Mouse (Mus musculus): ENCODE results near the gene Topaz1.

The Topaz1 gene

GRCm38 (mm10) chr9:122747060-122747459 lies at the start of gene Topaz1:
Topaz1 (plus strand) TSS chr9:122747346.
- ATAC-seq (ENCODE audit: low TSS enrichment): no peak

DNA sequence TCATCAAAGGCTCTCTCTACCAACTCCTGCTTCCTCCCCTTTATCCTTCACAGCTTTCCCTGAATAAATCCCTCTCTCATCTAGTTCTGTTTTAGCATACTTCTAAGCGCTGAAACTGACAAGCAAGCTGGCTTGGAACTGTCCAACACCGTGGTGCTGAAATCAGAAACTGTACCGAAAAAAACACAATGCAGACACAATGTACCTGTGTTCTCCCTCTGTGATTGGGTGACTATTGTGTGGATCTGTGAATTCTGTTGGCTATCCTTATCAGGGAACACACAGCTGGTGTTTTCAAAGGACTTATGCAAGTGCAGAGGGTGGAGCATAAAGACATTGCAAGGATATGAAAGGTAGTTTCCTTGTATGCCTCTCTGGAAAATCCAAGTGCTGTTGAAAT lies 45.3 kb upstream of the Topaz1 start:
- ATAC-seq (ENCODE audit: low TSS enrichment): peak; percentile 91

- no peak for ATAC-seq (ENCODE audit: low TSS enrichment)
Measured at GRCm38 (mm10) chr9:122713836-122714235, 33.3 kb upstream of the Topaz1 start.

DNA sequence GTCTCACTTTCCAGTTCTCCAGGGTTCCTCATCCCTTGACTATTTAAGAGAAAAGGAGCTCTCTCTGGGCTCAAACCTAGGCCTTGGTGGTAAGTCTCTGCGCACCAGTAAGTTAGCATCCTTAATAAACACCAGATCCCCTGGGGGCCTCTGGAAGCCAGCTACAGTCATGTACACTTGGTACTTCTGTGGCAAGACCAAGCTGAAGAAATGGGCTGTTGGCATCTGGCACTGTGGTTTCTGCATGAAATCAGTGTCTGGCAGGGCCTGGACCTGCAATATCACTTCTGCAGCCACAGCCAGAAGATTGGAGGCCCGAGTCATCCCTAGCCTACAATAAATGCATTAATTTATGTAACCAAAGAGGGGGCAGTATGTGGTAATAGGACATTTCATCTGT lies 32.1 kb upstream of the Topaz1 start:
- ATAC-seq (ENCODE audit: low TSS enrichment): no peak

DNA sequence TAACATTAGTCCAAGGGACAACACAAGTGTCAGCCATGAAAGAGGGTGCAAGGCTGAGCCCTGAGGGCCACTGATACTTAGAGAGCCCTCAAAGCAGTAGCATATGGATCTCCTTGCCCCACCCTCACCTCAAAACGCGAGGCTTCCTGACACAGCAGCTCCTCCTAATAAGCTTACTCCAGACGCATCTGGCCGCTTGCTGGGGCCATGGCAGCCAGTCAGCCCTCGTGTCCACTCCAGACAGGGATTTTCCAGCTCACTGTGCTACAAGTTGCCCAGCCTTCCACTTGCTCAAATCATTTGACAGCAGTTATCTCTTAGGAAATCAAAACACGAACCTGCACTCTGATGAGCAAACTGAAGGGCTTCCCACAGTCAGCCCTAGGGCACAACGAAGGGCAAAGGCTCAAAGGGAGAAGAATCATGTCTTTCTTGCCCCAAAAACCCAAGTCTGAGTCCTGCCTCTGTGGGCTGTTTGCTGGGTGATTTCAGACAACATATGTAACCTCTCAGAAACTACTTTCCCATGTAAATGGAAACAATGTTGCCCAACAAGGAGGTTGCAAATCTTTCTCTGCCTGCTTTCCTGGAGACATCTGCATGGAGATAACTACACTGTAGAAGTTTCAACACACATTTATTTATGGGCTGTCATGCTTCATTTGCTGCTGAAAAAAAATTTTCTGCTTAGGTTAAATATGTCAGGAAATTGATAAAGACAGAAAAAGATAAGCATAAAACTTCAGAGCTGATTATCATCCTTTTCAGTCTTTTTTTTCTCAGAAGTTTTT lies 30.8 kb upstream of the Topaz1 start:
- ATAC-seq (ENCODE audit: low TSS enrichment): no peak

GRCm38 (mm10) chr9:122722296-122722695 lies 24.9 kb upstream of the Topaz1 start:
- ATAC-seq (ENCODE audit: low TSS enrichment): no peak

- peak; percentile 84 for ATAC-seq (ENCODE audit: low TSS enrichment)
Measured at GRCm38 (mm10) chr9:122725046-122725765, 21.9 kb upstream of the Topaz1 start.

DNA sequence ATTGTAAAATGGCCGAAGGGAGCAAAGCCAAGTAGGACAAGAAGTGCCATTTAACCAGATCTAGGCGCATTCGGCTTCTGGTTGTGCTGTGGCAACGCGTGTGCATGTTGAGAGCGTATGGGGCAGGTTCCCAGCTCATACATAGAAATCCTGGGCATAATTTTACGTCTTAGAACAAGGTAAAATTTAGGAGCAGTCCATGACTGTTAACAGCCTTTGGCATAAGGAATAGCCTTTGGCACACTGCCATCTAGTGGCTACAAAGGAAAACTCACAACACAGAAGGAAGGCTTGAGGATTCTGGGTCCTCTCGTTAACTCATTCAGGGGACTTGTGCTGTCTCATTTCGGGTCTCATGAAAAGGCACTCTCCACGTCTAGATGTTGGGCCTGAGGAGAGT lies 17.6 kb upstream of the Topaz1 start:
- peak; percentile 92 for ATAC-seq (ENCODE audit: low TSS enrichment)

DNA sequence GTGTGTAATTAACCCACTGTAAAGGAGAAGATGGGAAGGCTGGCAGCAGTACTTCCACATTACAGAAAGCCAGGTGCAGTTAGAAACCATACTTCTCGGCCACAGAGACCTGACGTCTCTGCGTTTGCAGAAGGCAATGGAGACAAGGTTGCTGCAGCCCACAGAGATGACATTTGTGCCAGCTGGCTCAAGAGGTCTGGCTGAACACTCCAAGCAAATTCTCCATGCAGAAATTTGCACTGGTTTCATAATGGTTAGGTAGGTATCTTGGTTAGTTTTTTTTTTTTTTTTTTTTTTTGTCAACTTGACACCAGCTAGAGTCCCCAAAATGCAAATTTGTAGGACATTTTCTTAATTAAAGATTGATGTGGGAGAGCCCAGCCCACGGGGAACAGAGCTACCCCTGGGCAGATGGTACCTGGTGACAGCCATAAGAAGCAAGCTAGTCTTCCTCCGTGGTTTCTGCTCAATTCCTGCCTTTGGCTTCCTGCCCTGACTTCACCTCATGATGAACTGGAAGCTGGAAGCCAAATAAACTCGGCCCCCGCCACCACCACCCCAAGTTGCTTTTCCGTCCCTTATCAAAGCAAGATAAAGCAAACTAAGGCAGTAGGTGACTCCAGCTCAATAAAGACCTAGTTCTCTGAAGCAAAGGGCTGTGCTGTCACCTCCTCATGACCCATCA lies 14.9 kb upstream of the Topaz1 start:
- no peak for ATAC-seq (ENCODE audit: low TSS enrichment)

GRCm38 (mm10) chr9:122733222-122733621 lies 13.9 kb upstream of the Topaz1 start:
- no peak for ATAC-seq (ENCODE audit: low TSS enrichment)

- no peak for ATAC-seq (ENCODE audit: low TSS enrichment)
Measured at GRCm38 (mm10) chr9:122734934-122735333, 12.2 kb upstream of the Topaz1 start.

- no peak for ATAC-seq (ENCODE audit: low TSS enrichment)
Measured at GRCm38 (mm10) chr9:122736001-122736400, 11.1 kb upstream of the Topaz1 start.

DNA sequence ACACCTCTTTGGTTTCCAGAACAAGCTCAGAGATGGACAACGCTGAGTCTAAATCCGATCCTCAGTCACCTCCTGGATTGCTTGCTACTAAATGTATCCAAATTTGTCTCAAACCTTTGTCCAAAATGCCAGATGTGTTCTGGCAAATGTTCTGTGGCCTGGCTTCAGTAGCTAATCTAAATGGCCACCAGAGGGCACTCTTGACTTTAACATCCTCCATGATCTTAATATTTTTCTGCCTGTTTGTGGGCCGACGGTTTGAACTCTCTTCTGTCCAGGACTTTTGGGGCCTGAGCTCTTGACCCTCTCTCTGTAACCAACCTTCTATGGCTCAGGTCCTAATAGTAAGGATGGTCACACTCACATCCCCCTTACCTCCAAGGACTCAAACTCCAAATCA lies 10.4 kb upstream of the Topaz1 start:
- peak; percentile 31; the same call in 1 of the 2 replicates for ATAC-seq (ENCODE audit: low TSS enrichment)

- ATAC-seq (ENCODE audit: low TSS enrichment): no peak
Measured at GRCm38 (mm10) chr9:122745879-122746278, 1.3 kb upstream of the Topaz1 start.

- no peak for ATAC-seq (ENCODE audit: low TSS enrichment)
Measured at GRCm38 (mm10) chr9:122757614-122758013, 10.5 kb downstream of the Topaz1 start.

DNA sequence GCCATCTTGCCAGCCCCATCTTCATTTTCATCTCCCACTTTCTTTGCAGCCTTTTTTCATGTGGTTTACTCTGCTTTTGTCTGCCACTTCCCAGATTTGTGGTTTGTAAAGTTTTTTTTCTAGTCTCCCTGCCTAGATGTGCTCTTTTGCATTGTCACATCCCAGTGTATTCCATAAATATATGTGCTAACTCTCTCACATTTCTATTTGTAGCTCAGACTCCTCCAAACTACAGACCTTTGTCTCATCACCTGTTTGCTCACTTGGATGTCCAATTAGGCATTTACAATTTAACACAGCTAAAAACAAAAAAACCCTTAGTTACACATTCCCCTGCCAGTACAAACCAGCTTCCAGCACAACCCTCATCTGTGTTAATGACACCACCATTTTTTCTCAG lies 13.0 kb downstream of the Topaz1 start:
- ATAC-seq (ENCODE audit: low TSS enrichment): peak; percentile 85; the same call in 1 of the 2 replicates

GRCm38 (mm10) chr9:122785231-122785630 lies 38.1 kb downstream of the Topaz1 start:
- no peak for ATAC-seq (ENCODE audit: low TSS enrichment)

DNA sequence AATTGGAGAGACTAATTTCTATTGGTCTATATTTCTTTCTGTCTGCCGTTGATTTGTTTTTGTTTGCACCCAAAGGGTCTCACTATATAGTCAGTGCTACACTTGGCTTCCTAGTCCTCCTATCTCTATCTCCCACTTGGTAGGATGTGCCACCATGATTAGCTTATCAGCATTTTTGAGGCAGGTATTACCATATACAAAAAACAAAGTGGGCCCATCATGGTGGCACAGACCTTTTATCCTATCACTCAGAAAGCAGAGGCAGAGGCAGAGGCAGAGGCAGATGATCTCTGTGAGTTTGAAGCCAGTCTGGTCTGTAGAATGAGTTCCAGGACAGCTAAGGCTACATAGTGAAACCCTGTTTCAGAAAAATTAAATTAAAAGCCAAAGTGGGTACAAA lies 39.4 kb downstream of the Topaz1 start:
- no peak for ATAC-seq (ENCODE audit: low TSS enrichment)

DNA sequence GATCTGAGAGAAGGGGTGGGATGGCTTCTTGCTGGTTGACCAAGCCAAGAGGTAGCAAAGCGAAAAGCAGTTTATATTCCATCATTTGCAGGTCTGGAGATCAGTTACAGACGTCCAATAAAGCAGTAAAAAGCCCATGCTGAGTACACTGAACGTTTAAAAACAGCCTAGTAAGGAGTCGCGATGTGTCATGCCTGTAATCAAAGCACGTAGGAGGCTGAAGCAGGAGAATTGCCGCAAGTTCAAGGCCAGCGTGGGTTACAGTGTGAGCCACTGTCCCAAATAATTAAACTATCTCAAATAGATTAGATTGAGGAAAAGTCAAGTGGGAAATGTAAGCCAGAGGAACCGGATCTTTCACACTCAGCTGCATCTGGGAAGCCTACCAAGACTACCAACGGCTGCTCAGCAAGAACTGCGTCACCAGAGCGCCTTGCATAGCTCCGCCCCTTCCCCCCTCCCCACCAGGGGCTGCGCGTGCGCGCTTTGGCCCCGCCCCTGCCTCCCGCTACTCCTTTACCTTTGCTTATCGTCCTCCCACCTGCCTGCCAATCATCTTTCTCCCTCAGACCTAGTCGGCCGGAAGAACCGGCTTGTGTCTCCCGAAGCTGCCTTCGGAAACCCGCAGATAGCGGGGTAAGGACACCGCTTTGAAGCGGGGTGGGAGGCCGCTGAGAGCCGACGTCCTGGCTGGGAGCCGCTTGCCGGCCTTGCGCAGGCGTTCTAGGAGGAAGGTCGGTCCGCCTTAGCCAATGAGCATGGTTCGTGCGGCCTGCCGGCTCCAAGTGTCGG lies 58.1 kb downstream of the Topaz1 start, which contains the start of gene Tcaim:
Gene Tcaim (plus strand): TSS at position 487 of the 792 bp plus-strand sequence.
- ATAC-seq (ENCODE audit: low TSS enrichment): peak; percentile 97

- peak; percentile 76; the same call in 1 of the 2 replicates for ATAC-seq (ENCODE audit: low TSS enrichment)
Measured at GRCm38 (mm10) chr9:122805845-122806341, 58.7 kb downstream of the Topaz1 start.

DNA sequence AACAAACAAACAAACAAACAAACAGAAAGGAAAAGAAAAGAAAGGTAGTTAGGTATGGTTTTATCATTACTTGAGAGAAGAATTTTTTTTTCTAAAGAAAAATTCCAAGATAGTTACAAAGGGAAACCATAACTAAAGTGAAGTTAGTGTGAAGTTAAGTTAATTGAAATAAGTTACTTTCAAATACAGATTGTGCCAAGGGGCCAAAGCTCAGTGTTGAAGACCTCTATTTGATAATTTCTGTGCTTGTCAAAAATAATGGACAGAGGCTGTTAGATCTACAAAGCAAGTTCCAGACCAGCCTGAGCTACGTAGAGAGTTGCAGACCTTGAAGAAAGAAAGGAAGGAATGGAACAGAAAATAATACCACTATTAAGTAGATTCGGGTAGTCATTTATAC lies 60.0 kb downstream of the Topaz1 start:
- ATAC-seq (ENCODE audit: low TSS enrichment): no peak
